Mouse (Mus musculus): ENCODE measurements around the gene Gsx1.
A peak's percentile ranks its signal among the peaks of the same experiment; 100 is the strongest.

Gene Gsx1

DNA sequence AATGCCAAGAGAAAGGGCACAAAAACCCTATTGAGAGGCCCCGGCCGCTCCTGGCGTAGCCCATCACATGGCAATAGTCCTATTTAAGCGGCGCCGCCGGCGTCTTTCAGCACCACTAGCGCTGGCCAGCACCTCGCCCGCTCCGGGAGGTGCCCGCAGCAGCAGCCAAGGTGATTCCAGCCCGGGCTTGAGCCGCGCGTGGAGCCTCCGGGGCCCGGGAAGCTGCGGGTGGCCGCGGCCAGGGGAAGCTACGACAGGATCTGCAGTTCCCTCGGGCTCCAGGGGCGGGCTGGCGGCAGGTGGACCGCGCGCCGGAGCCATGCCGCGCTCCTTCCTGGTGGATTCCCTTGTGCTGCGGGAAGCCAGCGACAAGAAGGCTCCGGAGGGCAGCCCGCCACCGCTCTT lies at the start of gene Gsx1:
Gene Gsx1, plus strand, starts transcription at position 126 of the 405 bp plus-strand sequence.
- peak; percentile 90 for DNase-seq (ENCODE audit: low read depth, low spot score)

DNA sequence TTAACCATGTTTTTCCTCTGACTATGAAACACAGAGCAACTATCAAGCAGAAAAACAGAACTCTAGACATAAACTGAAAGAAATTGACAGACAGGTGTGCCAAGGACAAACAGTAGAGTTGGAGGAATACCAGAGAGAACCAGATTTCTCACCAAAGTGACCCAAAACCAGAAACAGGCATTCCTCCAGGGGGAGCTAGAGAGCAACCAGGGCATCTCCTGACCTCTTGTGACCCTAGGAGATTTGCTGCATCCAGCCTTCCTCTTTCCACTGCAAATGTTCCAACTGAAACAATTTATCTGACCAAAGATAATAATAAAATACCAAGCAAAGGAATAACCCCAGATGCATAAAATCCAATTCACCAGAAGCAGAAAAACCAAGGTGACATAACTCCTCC lies 41.2 kb upstream of the Gsx1 start:
- peak; percentile 60 for DNase-seq (ENCODE audit: low read depth, low spot score)

DNA sequence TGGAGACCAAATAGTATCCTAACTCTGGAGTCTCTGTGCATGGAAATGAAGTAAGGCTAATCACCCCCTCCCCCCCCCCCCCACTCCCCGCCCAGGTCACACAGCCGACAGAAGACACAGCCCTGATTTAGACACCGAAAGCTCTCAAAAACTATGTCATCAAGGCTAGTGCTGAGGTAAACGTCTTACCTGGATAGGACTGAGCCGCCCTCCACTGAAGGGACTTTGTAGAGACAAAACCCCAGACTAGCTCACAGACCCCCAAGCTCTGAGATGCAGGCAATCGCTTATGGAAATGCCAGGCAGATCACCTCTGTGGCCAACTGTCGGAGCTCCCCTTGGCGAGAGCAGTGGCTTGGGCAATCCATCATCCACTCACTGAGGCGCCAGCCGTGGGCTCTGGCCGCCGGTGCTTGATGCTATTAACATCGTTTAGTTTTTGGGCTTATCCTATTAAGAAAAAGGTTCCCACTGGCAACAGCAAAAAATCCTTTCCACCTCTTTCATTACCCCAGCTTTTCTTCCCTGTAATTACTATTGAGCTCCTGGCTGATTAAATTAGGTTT lies 33.6 kb upstream of the Gsx1 start:
- peak; percentile 60 for DNase-seq (ENCODE audit: low read depth, low spot score)

DNA sequence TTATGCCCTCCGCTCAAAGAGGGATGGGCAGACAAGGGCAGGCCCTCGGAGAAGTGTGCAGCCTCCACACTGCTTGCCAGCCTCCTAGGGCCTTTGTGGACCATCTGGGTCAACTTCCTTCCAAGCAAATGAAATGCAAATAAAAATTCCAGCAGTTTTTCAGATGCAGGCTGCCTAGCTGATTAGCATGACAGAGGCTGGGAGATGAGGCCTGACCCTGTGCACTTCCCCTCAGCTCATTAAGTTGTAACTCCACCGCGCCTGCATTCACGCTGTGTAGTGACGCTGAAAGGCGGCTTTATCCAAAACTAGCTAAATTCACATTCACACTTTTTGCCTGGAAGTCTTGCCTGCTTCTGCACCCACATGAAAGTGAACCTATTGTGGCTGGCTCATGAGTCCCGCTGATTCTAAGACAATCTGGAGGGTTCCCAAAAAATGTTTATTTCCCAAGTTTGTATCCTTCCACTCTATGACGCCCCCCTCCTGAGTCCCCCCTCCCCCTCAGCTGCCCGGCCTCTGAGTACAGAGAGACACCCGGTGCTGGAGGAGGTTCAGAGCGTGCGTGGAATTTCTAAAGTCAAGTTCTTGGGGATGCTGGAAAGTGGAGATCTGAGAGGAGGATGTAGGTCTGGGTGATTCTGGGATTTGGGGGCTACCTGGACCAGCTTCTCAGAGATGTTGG lies 32.9 kb upstream of the Gsx1 start:
- peak; percentile 98 for DNase-seq (ENCODE audit: low read depth, low spot score)

DNA sequence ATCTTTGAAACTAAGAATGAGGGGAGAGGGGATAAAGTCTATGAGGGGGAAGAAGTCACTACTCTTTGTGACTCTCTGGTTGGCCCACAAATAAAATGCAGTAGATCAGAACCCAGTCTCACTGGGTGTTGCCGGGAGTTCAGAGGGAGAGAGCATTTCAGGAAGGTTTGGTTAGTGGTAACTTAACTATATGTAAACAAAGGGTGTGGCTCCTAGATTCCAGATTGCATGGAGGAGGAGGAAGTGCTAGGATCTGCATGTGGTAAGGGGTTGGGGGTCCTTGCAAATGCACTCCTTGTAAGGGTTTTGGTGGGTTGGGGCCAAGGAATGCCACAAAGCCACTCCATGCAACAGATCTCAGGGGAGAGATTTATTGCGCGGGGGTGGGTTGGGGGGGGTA lies 32.1 kb upstream of the Gsx1 start:
- peak; percentile 80 for DNase-seq (ENCODE audit: low read depth, low spot score)

DNA sequence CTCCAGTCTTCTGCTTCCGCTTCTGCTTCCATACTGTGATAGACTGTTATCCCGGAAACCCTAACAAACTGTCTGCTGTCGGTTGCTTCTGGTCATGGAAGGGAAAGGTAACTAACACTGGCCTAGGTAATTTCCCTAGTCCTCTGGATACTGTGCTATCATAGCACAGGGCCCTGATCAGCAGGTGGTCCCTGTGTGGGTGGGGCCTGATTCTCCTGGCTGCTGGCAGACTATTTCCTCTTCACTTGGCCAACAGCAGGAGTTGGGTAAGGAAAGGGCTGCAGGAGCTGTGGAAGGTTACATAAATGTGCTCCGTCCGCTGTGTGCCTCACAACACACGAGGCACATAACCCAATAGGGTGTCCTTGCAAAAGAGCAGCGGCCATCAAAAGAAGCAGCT lies 31.1 kb upstream of the Gsx1 start:
- peak; percentile 64 for DNase-seq (ENCODE audit: low read depth, low spot score)

DNA sequence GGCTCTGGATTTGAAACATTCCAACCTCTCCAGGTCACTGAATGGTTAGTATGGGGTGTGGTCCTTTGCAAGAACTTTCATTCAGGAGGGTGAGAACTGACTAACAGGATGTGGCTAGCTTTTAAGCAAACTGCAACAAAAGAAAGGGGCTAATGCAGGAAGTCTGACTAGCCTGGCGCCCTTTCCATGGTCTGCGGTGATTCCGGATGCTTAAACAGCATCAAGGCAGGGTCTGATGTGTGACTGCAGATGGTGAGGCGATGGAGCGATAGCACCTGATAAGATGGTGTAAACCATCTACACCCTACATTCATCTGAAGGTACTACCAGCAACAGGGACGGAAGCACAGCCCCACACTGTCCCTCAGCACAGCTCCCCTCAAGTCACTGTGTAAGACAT lies 29.2 kb upstream of the Gsx1 start:
- peak; percentile 78 for DNase-seq (ENCODE audit: low read depth, low spot score)

DNA sequence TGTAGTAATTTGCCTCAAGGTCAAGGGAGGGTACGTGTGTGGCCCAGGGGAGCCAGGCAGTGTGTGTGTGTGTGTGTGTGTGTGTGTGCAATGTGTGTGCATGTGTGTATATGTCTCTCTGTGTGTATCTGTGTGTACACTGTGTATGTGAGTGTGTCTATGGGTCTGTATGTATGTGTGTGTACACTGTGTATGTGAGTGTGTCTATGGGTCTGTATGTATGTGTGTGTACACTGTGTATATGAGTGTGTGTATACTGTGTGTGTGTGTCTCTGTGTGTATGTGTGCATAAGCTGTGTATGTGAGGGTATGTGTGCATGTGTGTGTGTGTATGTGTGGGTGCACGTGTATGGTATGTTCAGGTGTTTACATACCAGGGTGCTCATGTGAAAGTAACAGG lies 28.7 kb upstream of the Gsx1 start:
- DNase-seq (ENCODE audit: low read depth, low spot score): no peak

DNA sequence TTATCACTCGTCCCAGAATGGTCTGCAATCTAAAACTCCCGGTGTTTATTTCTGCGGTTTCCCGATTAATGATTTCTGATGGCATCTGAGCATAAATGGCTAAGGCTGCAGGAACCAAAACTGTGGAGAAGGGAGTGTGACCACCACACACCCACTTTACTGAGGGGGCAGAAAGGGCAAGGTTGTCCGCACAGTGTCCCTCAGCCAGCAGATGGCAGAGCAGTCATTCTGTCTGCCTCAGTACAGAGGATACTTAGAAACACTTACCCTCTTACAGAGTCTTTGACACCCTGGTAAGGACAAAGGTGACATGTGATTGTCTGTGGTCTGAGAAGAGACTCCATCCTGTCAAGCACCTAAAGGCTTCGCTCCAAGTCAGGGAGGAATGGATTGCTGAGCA lies 23.4 kb upstream of the Gsx1 start:
- DNase-seq (ENCODE audit: low read depth, low spot score): peak; percentile 47

DNA sequence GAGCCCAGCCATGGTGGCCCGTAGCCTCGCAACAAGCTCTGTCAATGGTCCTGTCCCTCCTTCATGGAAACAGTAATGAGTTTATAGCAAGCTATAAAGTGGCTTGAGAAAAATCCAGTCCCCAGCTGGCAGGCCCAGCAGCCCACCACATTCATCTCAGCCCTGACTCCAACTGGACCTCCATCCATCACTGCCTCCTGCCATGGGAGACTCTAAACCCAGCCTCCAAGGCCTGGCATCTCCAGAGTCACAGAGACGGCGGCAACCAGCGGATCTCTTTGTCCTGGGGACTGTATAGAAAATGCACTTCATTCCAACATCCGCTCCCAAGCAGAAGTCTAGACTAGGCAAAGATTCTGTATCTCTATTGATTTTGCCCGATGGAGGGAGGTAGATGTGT lies 18.4 kb upstream of the Gsx1 start:
- no peak for DNase-seq (ENCODE audit: low read depth, low spot score)

DNA sequence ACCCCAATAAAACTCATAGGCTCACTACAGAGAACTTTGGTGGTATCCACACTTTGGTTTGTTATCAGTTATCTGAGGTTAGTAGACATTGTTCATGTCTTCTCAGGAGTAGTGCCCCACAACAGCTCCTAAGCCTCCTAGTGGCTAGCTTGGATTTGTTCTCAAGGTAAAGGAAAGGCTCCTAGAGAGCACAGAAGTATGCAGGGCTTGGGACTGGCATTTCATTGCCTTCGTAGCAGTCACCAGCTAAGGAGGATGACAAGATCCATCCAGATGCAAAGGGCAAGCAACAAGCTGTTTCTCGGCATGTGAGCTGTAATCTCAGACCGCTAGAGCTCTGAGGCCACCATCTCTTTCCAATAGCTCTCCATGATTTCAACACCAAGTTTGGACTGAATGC lies 14.4 kb upstream of the Gsx1 start:
- DNase-seq (ENCODE audit: low read depth, low spot score): peak; percentile 49

DNA sequence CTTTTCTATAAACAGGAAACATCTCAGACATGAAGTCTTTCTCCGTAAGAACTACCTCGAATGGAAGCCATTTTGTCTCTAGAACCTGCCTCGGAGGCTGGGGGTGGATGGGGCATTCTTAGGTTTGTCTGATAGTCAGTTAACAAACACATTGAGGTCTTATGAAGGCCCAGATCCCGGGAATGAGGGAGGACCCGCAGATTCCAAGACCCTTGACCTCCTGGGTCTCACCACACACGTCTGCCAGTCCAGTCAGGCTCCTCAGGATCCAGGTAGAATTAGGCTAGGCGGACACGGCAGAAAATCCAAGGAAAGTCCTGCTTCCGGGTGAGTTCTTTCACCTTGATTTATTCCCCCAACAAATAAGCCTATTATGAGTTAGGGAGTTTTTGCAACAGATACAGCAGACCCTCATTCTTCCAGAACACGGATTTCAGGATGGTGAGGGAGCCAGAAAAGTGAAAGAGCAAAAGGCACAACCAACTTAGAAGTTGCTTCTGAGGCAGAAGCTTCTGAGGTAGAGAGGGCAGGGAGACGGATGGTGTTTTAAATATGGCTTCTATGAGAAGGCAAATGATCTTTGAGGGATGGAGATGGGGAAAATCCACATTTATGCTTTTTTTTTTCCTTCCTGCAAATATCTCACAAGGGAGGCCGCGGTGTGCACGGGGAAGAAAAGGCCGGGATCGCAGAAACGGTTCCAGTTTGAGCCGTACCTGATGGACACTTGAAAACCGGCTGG lies 3.2 kb upstream of the Gsx1 start:
- DNase-seq (ENCODE audit: low read depth, low spot score): peak; percentile 26

DNA sequence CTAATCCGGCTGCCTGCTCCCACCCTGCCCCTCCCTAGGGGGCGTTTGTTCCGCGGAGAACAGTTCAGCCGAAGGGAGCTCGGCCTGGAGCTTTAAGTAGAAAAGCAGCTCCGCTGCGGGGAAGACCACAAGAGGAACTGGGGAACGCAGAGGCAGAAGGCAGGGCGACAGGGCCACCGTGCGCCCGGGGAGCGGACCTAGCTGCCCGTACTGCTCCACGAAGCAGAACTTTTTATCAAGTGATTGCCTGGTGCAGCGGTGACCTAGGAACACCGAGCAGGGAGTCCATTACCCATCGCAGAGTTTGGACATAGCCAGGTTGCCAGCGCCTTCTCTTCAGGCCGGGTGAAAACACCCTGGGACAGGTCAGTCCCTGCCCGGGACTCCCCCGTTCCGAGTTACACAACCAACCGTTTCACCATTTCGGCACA lies 2.5 kb upstream of the Gsx1 start:
- peak; percentile 75 for DNase-seq (ENCODE audit: low read depth, low spot score)

DNA sequence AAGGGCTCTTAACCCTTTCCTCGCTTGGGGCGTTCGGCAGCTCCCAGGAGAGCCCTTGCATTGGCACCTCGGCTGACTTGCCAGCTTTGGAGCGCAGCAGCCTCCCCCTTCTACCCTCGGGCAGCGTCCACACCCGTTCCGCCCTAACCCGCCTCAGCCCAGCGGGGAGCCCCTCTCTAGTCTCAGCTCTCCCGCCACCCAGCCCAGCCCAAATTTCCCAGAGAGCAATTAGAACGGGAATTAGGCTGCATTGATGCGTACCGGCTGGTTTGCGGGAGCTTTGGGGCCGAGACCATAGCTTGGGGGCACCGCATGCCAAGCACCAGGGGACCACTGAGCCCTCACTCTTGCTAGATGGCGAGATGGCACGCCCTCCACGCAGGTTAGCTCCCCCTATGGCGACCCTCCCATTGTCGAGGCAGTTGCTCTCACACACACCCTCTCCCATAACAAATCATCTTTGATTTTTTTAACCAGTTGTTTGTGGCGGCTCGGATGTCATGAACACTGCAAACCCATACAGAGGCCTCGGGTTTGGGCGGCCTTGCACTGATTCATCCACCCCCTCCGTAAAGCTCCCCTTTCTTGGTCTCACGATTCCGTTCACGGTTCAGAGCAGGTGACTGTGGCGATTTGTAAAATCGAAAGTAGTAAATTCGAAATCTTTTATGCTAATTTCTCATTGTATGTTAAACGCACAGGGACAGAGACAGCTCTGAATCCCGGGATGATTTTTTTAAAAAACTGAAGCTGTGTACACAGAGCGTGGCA lies 1.5 kb upstream of the Gsx1 start:
- peak; percentile 73 for DNase-seq (ENCODE audit: low read depth, low spot score)

DNA sequence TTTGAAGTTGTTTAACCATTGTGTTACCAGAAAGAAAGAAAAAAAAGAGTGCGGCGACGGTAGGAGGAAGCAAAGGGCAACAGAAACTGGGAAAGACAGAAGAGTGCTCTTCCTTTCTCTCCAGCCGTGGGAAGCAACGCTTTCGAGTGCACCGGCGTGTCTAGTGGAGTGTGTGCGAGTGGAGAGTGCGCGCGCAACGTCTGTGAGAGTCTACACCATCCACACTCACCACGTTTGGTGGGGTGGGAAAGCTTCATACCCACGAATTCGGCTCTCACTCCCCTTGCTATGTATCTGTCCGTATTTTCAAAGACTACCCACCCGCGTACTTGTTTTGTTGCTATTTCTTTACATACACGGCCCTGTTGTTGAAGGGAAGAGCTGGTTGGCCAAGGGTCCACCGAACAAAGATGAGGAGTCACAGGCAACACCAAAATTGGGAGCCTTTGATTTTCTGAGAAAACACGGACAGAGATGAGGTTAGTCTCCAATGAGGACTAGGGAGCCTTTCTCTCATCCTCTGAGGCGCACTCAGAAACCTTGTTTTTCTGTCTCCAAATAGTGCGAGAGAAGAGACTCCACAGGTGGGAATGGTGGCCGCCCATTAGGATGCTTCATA lies 835 bp upstream of the Gsx1 start:
- DNase-seq (ENCODE audit: low read depth, low spot score): peak; percentile 53

DNA sequence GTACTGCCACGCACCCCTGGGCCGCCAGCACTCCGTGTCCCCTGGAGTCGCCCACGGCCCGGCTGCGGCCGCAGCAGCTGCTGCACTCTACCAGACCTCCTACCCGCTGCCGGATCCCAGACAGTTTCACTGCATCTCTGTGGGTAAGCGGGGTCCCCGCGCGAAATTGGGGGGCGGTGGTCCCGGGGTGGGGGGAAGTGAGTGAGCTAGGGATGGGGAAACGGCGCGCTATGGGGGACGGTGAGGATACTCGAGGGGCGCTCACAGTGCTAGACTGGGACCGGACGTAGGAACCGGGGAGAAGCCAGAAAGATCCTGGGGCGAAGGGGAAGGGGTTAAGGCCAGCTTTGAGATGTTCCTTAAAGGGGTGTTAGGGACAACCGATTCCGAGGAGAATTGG lies 660 bp downstream of the Gsx1 start:
- DNase-seq (ENCODE audit: low read depth, low spot score): peak; percentile 35

DNA sequence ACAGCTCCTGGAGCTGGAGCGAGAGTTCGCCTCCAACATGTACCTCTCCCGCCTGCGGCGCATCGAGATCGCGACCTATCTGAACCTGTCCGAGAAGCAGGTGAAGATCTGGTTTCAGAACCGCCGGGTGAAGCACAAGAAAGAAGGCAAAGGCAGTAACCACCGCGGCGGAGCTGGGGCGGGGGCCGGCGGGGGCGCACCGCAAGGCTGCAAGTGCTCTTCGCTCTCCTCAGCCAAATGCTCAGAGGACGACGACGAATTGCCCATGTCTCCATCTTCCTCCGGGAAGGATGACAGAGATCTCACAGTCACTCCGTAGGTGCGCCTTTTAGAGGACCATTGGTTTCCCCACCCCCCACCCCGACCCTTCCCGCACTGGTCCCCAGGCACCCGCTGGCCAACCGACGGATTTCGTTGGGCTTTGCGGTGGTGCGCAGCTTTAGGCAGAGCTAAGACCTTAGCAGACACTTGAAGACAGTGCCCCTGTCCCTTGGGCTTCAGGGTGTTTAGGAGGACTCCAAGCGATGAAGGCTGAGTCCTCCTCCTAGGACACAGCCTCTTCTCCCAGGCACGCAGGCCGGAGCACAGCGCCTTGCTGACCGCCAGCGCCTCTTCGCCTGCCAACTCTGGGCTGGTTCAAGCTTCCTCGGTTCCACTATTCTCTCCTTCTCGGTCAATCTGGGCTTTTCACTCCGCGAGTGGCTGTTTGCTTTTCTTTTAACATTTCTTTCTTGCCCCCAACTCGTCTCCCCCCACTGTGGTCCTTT lies 1.5 kb downstream of the Gsx1 start:
- peak; percentile 50 for DNase-seq (ENCODE audit: low read depth, low spot score)

DNA sequence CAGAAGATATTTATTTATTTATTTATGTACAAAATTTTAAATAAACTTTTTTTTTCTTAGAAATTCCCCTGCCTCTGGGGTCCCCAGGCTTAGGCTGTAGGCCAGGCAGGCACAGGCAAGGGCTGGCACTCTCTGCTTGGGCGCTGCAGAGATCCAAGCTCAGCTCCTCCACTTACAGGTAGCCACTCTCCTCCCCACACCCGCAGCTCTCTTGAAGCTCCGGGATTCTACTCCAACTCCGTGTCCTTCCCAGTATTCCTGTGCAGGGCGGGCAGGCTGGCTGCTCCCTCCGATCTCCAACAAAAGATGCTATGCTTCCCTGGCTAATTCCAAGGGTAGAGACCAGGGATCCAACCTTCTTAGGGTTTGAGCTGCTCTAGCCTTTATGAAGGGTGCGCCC lies 2.4 kb downstream of the Gsx1 start:
- peak; percentile 44 for DNase-seq (ENCODE audit: low read depth, low spot score)

DNA sequence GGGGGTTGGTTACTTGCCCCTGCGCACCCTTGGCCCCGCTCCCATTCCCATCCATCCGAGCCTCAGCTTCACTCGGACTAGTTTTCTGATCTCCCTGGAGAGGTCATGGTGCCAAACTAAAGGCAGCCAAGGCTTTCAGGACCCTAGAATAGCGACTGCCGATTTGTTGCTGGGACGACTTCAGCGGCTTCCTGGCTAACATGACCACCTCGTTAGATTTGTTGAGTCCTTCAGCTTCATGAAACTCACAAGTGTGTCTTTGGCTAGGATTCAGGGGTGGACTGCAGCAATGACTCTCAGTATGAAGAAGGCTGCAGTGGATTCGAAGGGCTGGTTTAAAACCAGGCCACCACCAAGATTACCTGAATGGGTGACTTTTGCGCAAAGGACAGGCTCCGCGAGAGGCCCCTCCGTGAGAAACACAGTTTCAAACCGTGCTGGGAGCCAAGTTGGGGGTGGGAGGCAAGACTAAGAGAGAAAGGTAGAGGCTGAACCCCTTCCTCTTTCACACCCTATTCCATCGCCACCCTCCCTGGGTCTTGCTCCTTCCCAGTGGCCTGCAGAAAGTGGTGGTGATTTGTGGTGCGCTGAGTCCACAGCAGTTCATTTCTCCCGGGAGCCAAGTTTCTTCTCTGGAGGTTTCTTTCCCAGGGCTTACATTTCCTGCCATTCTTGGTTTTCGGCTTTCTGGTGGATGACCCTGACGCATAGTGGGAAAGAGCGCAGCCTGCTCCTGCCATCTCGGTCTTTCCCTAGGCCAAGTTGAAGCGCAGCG lies 3.5 kb downstream of the Gsx1 start:
- no peak for DNase-seq (ENCODE audit: low read depth, low spot score)

DNA sequence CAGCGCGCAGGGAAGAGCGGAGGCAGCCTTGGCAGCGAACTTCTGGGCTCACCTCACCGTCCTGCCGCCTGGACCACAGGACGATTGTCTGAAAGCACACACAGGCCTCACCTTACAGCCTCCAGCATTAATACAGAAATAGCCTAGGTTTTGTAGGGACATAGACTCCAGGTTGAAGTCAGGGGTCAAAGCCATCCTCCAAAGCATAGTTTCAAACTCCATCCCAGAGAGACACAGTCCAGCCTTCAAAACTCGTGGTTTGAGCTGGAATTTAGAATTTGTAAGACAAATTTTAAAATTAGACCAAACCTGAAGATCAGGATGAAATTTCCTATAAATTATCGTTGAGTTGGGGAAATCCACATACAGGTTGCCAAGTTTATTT lies 4.1 kb downstream of the Gsx1 start:
- no peak for DNase-seq (ENCODE audit: low read depth, low spot score)

Data from ES-CJ7 (cell line).